Mouse (Mus musculus) forebrain, postnatal 0 days (tissue): Measurements from ENCODE around the gene Rccd1. TPM values are rescaled to one million over a fixed set of nuclear protein-coding genes. Genes with fewer than 3 reads are reported as not detected.

ENCODE experiments used
- ATAC-seq: fragments of 200-750 bp; cut with Nextera tagmentation; 2 replicates; pipeline ENCODE4 v1.8.0; 2017; ENCODE audit warnings: mild to moderate bottlenecking, moderate library complexity
- DNase-seq: peaks from one replicate; pipeline ENCODE4 v3.0.0-alpha.2; 2015
- H3K27ac ChIP-seq: fragments of 300-500 bp; sonication (generic); 2 replicates; pipeline ENCODE4 v1.5.1; 2014; ENCODE audit warnings: low read depth, mild to moderate bottlenecking, antibody characterized with exemption, low read length, moderate library complexity, mixed read lengths
- H3K27me3 ChIP-seq: fragments of 300-500 bp; sonication (generic); 2 replicates; pipeline ENCODE4 v1.6.1; 2014; ENCODE audit warnings: mild to moderate bottlenecking, low read length, mixed read lengths; ENCODE audit not compliant: insufficient read depth
- H3K36me3 ChIP-seq: fragments of 300-500 bp; sonication (generic); 2 replicates; pipeline ENCODE4 v1.6.1; 2014; ENCODE audit warnings: mild to moderate bottlenecking, moderate library complexity; ENCODE audit not compliant: insufficient read depth
- H3K4me1 ChIP-seq: fragments of 300-500 bp; sonication (generic); 2 replicates; pipeline ENCODE4 v1.6.1; 2014; ENCODE audit warnings: antibody characterized with exemption; ENCODE audit not compliant: insufficient read depth
- H3K4me2 ChIP-seq: fragments of 300-500 bp; sonication (generic); 2 replicates; pipeline ENCODE4 v1.6.1; 2014; ENCODE audit warnings: low read depth, mild to moderate bottlenecking, moderate library complexity
- H3K4me3 ChIP-seq: fragments of 300-500 bp; sonication (generic); 2 replicates; pipeline ENCODE4 v1.5.1; 2014; ENCODE audit warnings: low read depth, low read length, mixed read lengths
- H3K9ac ChIP-seq: fragments of 300-500 bp; sonication (generic); 2 replicates; pipeline ENCODE4 v1.6.1; 2014; ENCODE audit warnings: mild to moderate bottlenecking
- H3K9me3 ChIP-seq: fragments of 300-500 bp; sonication (generic); 2 replicates; pipeline ENCODE4 v1.6.1; 2016; ENCODE audit warnings: low read length
- CTCF ChIP-seq: sonication (generic); IDR thresholded peaks from 2 replicates; pipeline ENCODE4 v1.5.1; 2016; ENCODE audit warnings: antibody characterized with exemption, control low read depth, low read depth
- WGBS: fragments of 180-500 bp; shearing (Covaris S2); extraction: QIAGEN DNeasy Blood & Tissue Kit; methylation state at CpG from one replicate; pipeline ENCODE4 v1.1.7; 2014; 5-methylcytosine and 5-hydroxymethylcytosine counted together
- polyA plus RNA-seq: library from polyadenylated mRNA; unstranded; fragments of >200 nt; fragmentation: Nextera tagmentation; extraction: Ambion mirVana; gene quantifications from 2 replicates; pipeline ENCODE4 v1.2.1, GENCODE M21; 2015
- total RNA-seq: library from RNA; depleted of rRNA; stranded (reverse); fragments of >200 nt; gene quantifications from 2 replicates; pipeline ENCODE4 v1.2.3, GENCODE M21; 2014

Rccd1 gene
- total and polyA plus RNA-seq, 2 experiments from 2014 or later = 7.0 to 38.9 TPM

- ATAC-seq (no peak), DNase-seq (no peak)
- no peaks in the 10 kb centered on the region for H3K27me3 ChIP-seq
- no peaks in the 10 kb centered on the region for H3K9me3 ChIP-seq
- no peak for TF ChIP-seq CTCF
- peak overlapping the region; percentile 64 for H3K9ac ChIP-seq
- H3K4me1 ChIP-seq = peaks cover 12% of the 10 kb centered on the region
- WGBS = 20% methylated on average over 8 of the region's 8 CpGs
- peak overlapping the region; percentile 60 for H3K4me2 ChIP-seq
- H3K4me3 ChIP-seq = peak overlapping the region; percentile 56
- peak overlapping the region; percentile 90; the same call in 1 of the 2 replicates for H3K27ac ChIP-seq
- H3K36me3 ChIP-seq = peaks cover 37% of the 10 kb centered on the region
Observed at GRCm38 (mm10) chr7:80323336-80323735, 918 bp downstream of the Rccd1 start.

GRCm38 (mm10) chr7:80319846-80320496 is 4.3 kb downstream of the Rccd1 start:
- no peaks in the 10 kb centered on the region for H3K27me3 ChIP-seq
- no peaks in the 10 kb centered on the region for H3K9me3 ChIP-seq
- WGBS = 84% methylated on average over 19 of the region's 19 CpGs
- DNase-seq (no peak), ATAC-seq (no peak)
- no peak overlapping the region for H3K4me3 ChIP-seq
- TF ChIP-seq CTCF = no peak
- H3K27ac ChIP-seq = no peak overlapping the region
- H3K36me3 ChIP-seq = peaks cover 10% of the 10 kb centered on the region; the same call in 1 of the 2 replicates
- H3K4me1 ChIP-seq = peaks cover 12% of the 10 kb centered on the region
- no peak overlapping the region for H3K9ac ChIP-seq
- H3K4me2 ChIP-seq = no peak overlapping the region

GRCm38 (mm10) chr7:80318670-80319069 is 5.6 kb downstream of the Rccd1 start:
- 91% methylated on average over 4 of the region's 4 CpGs for WGBS
- DNase-seq (no peak), ATAC-seq (no peak)
- Histone ChIP-seq H3K27me3 (no peaks in the 10 kb centered on the region), H3K4me1 (peaks cover 12% of the 10 kb centered on the region), H3K36me3 (peaks cover 18% of the 10 kb centered on the region; the same call in 1 of the 2 replicates), H3K9me3 (no peaks in the 10 kb centered on the region), H3K27ac (no peak overlapping the region), H3K4me3 (no peak overlapping the region), H3K4me2 (no peak overlapping the region), H3K9ac (no peak overlapping the region)
- no peak for TF ChIP-seq CTCF

GRCm38 (mm10) chr7:80317439-80318115 is 6.7 kb downstream of the Rccd1 start:
- H3K9ac ChIP-seq = no peak overlapping the region
- no peak for DNase-seq
- H3K4me1 ChIP-seq = peaks cover 3% of the 10 kb centered on the region; the same call in 1 of the 2 replicates
- H3K9me3 ChIP-seq = no peaks in the 10 kb centered on the region
- TF ChIP-seq CTCF = no peak
- peaks cover 19% of the 10 kb centered on the region; the same call in 1 of the 2 replicates for H3K36me3 ChIP-seq
- WGBS = 58% methylated on average over 1 of the region's 1 CpGs
- no peak overlapping the region for H3K27ac ChIP-seq
- H3K27me3 ChIP-seq = no peaks in the 10 kb centered on the region
- no peak overlapping the region for H3K4me2 ChIP-seq
- no peak for ATAC-seq
- no peak overlapping the region for H3K4me3 ChIP-seq

GRCm38 (mm10) chr7:80315733-80316132 is 8.5 kb downstream of the Rccd1 start:
- no peak overlapping the region for H3K9ac ChIP-seq
- no peak overlapping the region for H3K4me3 ChIP-seq
- no peak overlapping the region for H3K27ac ChIP-seq
- no peak overlapping the region for H3K4me2 ChIP-seq
- no peaks in the 10 kb centered on the region for H3K9me3 ChIP-seq
- ATAC-seq = no peak
- WGBS = 80% methylated on average over 2 of the region's 2 CpGs
- H3K27me3 ChIP-seq = no peaks in the 10 kb centered on the region
- no peak for TF ChIP-seq CTCF
- no peaks in the 10 kb centered on the region for H3K4me1 ChIP-seq
- peaks cover 19% of the 10 kb centered on the region; the same call in 1 of the 2 replicates for H3K36me3 ChIP-seq
- no peak for DNase-seq

- no peak overlapping the region for H3K4me3 ChIP-seq
- no peak overlapping the region for H3K9ac ChIP-seq
- ATAC-seq (no peak), DNase-seq (no peak)
- WGBS = 67% methylated on average over 7 of the region's 7 CpGs
- H3K27me3 ChIP-seq = no peaks in the 10 kb centered on the region
- no peaks in the 10 kb centered on the region for H3K4me1 ChIP-seq
- H3K27ac ChIP-seq = no peak overlapping the region
- no peak overlapping the region for H3K4me2 ChIP-seq
- peaks cover 13% of the 10 kb centered on the region; the same call in 1 of the 2 replicates for H3K36me3 ChIP-seq
- no peak for TF ChIP-seq CTCF
- H3K9me3 ChIP-seq = no peaks in the 10 kb centered on the region
Observed at GRCm38 (mm10) chr7:80310771-80311170, 13.5 kb downstream of the Rccd1 start.

GRCm38 (mm10) chr7:80307766-80308165 is 16.5 kb downstream of the Rccd1 start:
- H3K4me2 ChIP-seq = no peak overlapping the region
- H3K9ac ChIP-seq = no peak overlapping the region
- WGBS = 72% methylated on average over 3 of the region's 3 CpGs
- H3K4me1 ChIP-seq = no peaks in the 10 kb centered on the region
- H3K27me3 ChIP-seq = no peaks in the 10 kb centered on the region
- no peak for TF ChIP-seq CTCF
- H3K9me3 ChIP-seq = no peaks in the 10 kb centered on the region
- no peak for ATAC-seq
- no peaks in the 10 kb centered on the region for H3K36me3 ChIP-seq
- H3K4me3 ChIP-seq = no peak overlapping the region
- no peak for DNase-seq
- no peak overlapping the region for H3K27ac ChIP-seq
